Mouse (Mus musculus): ENCODE measurements at regions not wholly inside any gene's neighbourhood (a gene's known extent, or its start where the extent isn't known, plus 50 kb on each side); places are given as distances from the start of the nearest gene placed in this dataset.

DNA sequence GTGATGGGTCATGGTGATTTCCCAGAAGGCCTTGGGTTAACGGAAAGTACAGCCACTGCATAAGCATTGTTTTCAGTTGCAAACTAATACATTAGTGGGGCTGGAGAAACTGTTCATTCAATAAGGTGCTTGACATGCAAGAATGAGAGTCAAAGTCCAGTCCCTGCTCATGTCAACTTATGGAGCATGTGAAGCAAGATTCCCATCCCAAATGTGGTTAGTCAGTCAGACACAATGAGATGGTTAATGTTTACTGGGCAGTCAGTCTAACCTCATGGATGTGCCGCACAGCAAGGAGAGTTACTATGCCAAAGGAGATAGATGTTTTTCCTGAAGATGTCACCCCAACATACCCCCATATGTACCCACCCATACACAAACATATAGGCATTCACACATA, 993.8 kb upstream of the Jmjd1c start:
- no peak for DNase-seq (ENCODE audit: low read depth, low spot score)

DNA sequence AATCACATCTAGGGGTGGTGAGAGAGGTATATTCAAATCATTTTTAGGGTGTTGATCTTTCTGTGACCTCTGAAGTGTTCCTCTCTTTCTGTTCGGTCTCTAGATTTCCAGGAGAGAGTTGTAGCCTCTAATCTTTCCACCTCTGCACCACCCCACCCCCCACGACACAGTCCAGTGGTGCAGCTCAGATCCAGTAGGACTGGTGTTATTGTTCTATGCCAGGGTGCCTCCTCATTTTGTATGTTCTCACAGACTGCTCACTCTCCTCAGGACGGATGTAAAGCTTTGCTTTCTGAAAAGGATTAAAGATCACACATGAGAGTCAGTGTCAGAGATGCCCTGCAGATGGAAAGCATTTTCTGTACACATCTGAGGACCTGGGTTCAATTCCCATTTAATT, 964.6 kb upstream of the Jmjd1c start:
- DNase-seq (ENCODE audit: low read depth, low spot score), result no peak

DNA sequence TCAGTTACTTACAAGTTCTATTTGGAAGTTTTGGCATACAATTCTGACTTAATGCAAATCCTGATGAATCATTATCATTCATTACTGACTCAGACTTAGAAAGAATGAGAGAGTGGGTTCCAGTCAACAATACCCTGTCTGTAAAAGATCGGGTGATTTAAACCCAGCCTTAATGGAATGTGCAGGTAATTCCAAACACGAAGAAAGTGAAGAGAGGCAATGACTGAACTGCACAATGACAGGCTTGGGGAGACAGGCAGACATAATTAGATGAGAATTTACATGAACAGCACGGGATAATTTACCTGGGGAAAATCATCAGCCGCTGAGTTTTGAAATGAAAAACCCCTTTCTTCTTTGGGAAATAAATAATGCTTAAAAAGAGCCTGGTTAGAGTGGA, 963.9 kb upstream of the Jmjd1c start:
- no peak for DNase-seq (ENCODE audit: low read depth, low spot score)

DNA sequence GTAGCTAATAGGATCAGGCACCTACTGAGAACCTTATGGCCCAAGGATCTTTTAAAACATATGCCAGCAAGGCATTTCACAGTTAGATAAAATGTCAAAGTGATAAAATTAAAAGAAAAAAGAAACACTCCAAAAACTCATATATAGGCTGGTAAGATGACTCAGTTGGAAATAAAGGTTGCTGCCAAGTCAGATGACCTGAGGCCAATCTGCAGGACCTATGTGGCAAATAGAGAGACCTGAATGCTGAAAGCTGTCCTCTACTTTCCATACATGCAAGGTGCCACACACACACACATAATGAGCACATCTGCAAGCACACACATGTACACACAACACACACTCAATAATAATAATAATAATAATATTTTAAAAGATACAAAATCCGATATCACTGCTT, 953.5 kb upstream of the Jmjd1c start:
- DNase-seq (ENCODE audit: low read depth, low spot score), result no peak

DNA sequence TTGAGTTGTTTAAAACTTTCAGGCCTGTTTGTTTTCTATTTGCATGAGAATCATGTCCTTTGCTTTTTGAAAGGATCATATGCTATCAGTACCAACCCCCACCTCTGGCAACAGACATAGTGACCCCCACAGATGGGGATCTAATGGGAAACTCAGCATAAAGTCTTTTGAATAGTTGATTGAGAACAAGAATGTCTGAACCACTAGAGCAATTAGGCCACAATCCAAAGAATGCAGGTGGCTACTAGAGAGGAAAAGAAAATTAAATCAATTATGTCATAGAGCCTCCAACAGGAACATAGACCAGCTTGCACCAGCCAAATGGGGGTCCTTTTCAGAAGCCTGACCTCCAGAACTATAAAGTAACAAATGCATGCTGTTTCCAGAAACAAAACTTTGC, 953.0 kb upstream of the Jmjd1c start:
- DNase-seq (ENCODE audit: low read depth, low spot score), result no peak

DNA sequence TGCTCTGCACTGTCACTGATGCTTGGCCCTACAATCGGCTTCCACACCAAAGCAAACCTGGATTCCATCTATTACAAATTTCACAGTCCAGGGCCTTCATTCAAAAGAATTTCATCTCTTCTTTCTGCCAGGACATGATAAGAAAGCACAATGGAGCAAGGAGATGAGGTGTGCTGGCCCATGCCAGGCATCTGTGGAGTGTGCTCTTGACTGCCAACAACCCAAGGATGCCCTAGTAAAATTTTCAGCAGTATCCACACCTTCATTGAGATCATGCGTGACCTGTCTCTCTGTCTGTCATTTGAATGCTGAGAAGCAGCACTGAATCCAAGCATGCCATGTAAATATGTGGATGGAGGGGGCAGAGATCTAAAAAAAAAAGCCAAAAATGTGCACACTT, 945.0 kb upstream of the Jmjd1c start:
- DNase-seq (ENCODE audit: low read depth, low spot score), result no peak

DNA sequence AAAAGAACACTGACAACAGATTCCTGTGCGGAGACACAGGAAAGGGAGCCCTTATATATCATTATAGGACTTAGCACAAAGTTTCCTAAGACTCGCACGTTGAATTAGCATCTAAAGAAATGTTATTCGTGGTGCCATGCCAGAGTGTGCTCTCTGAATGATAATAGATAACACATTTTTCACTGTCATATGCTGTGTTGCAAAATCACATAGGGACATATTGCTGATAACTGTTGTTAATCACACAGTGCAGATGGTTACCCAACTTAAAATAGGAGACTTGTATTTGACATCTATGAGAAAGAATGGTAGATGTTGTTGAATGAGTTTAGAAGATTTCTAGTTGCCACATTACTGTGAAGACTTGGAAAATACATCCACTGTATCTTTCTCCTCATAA, 943.1 kb upstream of the Jmjd1c start:
- DNase-seq (ENCODE audit: low read depth, low spot score), result no peak

DNA sequence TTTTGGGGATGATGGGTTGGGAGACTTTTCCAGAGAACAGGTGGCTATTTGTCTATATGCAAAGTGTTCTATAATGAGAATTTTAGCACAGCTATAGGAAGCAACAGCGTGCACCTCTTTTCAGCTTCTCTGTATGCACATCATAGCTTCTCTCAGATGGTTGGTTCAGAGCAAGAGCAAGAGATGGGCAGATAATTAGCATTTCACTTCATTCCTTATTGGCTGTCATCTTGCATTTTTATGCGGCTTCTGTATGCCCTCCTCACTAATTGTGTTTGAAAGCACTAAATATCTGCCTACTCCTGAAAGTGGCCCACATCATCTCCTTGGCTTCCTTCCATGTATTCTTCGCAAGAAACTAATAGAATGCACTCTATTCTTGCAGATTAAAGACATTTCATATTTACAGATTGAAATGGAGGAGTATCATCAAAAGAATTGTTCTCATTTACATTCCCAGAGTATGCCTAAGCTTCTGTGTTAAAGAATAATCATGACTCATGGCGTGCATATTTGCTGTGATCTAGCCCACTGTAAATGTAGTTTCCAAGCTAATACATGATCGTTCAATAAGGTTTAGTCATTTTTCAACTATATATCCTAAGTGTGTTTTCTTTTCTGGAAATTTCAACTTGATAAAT, 934.9 kb upstream of the Jmjd1c start:
- DNase-seq (ENCODE audit: low read depth, low spot score), result no peak

DNA sequence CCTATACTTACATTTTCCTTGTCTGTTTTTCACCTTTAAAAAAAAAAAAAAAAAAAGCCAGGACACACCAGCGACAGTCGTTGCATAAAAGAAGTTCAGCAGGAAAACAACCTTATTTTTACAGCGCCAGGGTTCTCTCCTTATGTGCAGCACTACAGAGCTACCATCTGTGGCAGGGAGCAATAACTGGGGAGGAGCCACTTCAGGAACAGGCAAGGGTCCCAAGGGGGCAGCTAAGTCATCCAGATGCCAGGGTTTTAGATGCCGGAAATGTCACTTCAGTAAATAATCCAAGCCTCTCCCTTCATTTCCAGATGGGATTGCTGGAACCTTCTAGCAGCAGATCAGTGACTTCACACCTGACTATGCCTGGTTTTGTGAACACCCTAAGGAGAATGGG, 923.1 kb upstream of the Jmjd1c start:
- no peak for DNase-seq (ENCODE audit: low read depth, low spot score)

DNA sequence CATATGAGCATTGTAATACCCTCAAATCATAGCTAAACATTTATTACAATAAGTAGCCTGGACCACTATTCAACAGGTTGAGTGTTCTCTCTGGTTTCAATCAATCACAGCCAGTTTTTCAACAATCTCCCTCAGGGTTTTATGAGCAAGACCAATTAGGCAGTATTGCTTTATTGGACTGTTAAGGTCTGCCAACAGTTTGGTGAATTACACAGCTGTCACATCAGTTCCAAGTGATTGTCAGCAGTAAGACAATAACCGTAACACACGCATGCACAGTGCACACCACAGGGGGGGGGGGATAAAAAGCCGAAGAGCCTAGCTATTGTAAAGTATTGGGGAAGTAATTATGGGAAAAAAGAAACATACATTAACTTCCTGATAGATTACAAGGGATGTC, 918.6 kb upstream of the Jmjd1c start:
- DNase-seq (ENCODE audit: low read depth, low spot score), result no peak

DNA sequence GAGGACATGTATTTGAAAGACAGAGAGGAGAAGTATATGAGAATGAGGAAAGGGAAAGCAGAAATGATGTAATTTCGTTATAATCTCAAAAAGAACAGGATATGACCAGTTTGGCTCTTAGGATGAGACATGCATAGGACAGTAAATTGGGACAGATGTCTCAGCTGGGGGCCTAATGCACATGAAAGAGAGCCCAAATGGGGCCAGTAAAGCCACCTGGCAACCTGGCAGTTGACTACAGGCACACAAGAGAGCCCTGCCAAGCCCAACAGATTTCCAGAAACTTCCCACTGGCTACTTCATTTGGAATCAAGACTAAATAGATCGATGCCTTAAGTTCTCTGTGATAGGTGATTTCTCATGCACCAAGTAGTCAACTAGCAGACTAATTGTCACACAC, 914.7 kb upstream of the Jmjd1c start:
- DNase-seq (ENCODE audit: low read depth, low spot score), result no peak

DNA sequence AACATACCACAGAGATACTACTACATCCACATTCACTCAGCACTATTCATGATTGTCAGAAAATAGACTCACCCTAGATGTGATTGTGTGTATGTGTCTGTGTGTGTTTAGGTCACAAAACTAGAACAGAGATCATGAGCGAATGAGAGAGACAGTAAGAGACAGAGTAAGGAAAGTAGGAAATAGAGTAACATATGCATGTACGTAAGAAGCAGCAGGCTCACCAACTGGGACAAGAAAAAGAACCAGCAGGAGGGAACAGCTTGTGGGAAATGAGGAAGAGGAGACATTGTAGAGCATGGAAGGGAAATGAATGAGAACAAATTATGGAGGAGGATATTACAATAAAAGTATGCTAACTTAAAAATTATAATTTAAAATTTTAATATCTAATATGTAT, 912.9 kb upstream of the Jmjd1c start:
- DNase-seq (ENCODE audit: low read depth, low spot score), result no peak

DNA sequence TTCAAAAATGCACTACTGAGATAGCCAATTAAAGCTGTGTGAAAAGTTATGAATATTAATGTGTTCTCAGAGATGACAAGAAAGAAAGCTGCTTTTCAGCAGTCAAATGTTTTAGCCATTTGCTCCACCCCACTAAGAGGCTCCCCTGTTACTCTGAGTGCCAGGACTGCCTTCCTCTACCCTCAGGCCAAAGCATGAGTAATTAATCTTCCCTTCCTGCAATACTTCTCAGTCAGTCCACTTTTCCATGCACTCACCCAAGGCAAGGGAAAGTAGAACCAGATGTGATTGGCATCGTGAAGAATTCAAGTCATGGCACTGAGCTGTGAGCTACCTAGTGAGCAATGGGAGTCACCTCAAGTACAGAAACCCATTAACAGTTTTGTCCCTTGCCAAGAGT, 908.9 kb upstream of the Jmjd1c start:
- no peak for DNase-seq (ENCODE audit: low read depth, low spot score)

DNA sequence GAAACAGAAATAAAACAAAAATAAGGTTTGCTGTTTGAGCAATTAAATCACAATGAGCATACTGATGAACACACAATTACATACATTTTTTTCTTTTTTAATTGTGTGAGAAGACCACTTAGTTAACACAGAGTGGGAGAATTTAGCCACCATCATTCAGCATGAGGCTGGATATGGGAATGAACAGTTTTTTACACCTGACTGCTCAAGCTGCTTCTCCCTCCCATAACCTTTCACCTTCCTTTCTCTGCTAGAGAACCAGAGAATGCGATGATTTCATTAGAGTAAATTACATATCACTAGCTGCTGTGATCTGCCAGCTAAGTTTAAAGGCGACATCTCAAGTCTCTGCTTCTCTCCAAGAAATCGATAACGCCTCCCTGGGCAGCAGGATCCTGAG, 894.8 kb upstream of the Jmjd1c start:
- DNase-seq (ENCODE audit: low read depth, low spot score), result no peak

DNA sequence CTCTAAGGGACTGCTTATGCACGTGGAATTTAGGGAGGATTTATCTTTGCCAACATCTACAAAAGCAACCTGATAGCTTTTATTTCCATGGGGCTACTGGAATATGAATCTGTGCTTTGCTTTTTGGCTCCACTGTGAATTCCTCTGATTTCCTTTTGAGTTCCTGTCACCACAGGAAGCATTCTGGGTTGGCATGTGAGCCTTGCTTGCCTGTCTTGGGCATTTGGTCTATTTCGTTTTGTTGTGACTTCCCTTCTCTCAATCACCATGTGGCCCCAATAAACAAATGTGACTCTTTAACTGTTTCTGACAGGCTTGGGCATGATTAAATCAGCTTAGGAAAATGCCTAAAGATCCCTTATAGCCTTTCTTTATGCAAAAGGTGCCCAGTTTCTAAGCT, 867.8 kb upstream of the Jmjd1c start:
- DNase-seq (ENCODE audit: low read depth, low spot score), result no peak

DNA sequence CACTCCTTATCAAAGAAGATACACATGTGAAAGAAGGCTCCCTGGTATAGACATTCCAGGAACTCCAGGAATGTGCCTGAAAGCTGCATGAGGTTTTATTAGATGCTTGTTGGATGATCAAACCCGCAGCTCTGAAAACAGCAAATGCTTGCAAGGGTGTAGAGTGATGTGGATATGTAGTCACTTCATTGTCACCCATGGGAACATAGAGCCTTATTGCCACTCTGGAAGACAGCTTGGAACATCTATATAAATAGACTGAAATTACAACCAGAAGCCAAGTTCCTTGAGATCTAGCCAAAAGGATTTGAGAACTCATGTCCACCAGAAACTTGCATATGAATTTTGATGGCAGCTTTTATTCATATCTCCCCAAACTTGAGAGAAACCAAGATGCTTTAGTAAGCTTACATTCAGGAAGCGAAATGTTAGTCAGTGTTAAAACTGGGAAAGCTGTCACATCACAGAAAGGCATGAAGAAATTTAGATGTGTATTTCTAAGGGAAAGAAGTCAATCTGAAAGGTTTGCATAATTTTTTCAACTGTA, 861.5 kb upstream of the Jmjd1c start:
- DNase-seq (ENCODE audit: low read depth, low spot score), result no peak

DNA sequence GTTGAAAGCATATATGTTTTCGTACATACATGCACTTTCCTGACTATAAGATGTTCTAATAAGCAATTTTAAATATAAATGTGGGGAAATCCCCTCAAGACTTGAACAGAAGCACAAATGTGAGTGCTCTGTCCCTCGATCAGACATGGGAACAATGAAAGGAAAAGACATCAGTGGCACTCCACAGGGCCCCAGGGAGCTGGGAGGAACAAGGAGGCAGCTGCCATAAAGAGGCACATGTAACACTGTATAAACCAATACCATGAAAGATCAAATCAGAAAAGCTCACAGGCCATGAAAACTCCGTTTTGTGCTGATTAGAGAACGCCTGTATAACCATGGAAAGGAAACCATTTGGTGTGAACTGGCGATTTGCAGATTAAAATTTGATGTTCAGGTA, 839.5 kb upstream of the Jmjd1c start:
- DNase-seq (ENCODE audit: low read depth, low spot score), result no peak

DNA sequence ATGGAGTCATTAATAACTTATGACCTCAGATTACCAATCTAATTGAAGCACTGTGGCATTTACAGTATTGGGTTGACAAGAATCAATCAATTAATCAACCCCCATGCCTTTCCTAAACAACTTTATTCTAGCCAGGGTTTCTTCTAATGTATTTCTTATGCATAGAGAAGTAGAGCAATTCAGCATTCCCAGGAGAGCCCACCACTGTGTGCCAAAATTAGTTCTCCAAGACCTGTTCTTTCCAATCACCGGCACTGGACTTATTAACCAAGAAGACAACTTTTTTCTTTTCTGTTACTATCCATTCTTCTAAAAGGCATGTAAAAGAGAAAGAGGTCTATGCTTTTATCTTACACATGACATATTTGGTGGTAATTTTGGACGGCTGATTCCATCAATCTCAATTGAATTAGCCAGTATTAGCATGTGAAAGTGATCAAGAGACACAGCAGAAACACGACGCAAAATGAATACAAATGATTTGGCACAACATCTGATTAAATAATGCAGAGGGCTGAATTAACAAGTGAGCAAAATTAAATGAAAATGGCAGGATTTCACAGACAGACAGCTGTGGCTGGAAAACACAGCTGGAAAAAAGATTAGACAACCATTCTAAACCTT, 825.2 kb upstream of the Jmjd1c start:
- no peak for DNase-seq (ENCODE audit: low read depth, low spot score)

DNA sequence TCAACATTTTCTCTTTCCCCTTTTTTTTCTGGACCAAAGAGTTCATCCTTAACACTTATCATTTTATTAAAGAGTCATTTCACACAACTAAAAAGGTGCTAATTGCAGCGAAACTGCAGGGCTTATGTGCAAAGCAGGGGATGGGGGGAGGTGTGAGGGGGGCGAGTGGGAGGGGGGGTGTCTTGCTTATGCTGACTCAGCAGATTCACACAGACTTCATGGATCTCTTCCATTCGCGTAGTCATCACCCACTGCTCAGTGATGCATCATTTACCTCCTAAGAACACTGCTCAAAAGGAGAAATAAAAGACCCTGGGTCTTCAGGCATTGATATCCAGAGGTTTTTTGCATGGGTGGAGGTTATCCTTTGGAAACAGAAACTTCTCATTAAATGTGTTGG, 800.3 kb upstream of the Jmjd1c start:
- no peak for DNase-seq (ENCODE audit: low read depth, low spot score)

DNA sequence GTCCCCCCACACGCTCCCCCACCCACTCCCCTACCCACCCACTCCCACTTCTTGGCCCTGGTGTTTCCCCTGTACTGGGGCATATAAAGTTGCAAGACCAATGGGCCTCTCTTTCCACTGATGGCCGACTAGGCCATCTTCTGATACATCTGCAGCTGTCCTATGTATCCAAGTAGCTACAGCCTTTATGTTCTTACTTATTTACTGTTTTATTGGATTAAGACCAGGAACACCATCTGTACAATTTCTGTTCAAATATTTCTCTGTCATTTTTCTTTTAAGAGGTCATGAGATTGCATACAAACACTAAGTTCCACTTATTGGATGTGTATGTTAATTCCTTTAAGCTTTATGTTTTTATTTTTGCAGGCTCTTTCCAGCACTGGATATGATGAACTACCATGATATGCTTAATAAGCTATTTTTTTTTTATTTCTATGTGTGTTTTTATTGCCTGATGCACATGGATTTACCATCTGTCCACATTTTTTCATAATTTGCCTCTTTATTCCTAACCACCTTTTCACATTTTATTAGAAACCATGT, 792.6 kb upstream of the Jmjd1c start:
- no peak for DNase-seq (ENCODE audit: low read depth, low spot score)

DNA sequence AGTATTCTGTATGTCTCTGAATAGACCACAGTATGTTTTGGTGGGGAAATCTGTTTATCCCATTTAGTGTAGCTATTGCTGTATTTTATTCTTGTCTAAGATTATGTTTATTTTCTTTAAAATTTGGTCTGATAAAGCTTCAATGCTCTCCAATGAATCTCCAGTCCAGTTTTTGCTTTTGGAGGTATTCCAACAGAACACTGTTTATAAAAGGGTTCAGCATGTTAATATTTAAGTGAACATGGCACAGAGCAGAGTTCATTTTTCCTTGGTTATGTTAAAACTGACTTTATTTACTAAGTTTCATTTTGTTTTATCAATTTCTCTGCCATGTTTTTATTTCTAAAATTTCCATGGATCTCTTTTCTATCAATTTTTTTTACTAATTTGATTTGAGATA, 791.0 kb upstream of the Jmjd1c start:
- DNase-seq (ENCODE audit: low read depth, low spot score), result no peak

DNA sequence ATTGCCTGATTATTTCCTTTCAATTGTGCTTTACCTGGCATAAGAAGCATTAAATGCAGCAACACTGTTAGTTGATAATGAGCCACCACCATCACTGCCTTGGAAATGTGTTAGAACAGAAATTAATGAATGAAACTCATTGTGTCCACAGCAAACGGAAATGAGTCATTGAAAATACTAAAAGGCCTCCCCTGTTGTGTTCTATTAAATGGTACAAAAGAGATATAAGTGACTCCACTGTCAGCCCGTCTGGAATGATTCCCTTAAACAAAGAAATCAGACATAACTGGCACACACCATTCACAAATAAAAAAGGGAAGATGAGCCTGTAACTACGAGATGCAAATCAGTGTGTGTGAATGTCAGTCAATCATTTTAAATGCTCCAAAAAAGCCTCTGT, 764.8 kb upstream of the Jmjd1c start:
- DNase-seq (ENCODE audit: low read depth, low spot score), result no peak

DNA sequence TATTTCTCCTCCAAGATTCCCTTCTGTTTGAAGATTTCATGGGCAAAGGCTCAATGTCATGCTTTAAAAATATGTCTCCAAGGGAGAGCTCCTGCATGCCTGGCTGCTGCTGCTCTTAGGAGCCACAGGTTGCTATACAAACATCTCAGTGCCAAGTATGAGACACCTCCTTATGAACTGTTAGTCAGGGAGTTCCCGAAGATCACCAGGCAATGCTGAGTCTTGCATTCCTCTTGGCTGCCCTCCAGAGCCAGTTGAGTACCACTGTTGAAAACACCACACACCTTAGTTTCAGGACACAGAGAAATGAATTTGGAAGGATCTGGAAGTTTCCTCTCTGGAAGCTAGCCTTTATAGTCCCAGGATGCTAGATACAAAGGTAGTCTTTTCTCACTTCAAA, 757.9 kb upstream of the Jmjd1c start:
- no peak for DNase-seq (ENCODE audit: low read depth, low spot score)

All from WW6 (cell line).